ENCODE assay signal across 14 mouse cellular contexts in genomic region chr10:58258466-58258865, GRCm38 (mm10). TPM values are rescaled to one million over a fixed set of nuclear protein-coding genes. Genes with fewer than 3 reads are reported as not detected.
DNase-seq lines count a peak whose midpoint lies in the region; ATAC-seq and TF ChIP-seq lines count a peak whose summit lies in the region.
"Had no signal": no experiment of that assay in that cellular context is flagged by ENCODE, and none has a peak within 500 bp of the region (broad histone marks: within the 10 kb centered on the region; RNA-seq: fewer than 3 reads in every experiment).

No protein-coding gene starts in this region.

- intact Hi-C loops in gastrocnemius, adult 2 months (cut with DNase I): no loop called here

- no peak for ATAC-seq in midbrain, postnatal 0 days (ENCODE audit: low FRiP score)
- ATAC-seq: forebrain, embryonic 15.5 days had no signal

- peaks cover 3% of the 10 kb centered on the region; the same call in 1 of the 2 replicates for H3K4me1 ChIP-seq in midbrain, postnatal 0 days (ENCODE audit: insufficient read depth, low read length)
- H3K4me1 ChIP-seq in midbrain, embryonic 10.5 days: peaks cover 14% of the 10 kb centered on the region

- H3K4me2 ChIP-seq in midbrain, postnatal 0 days (ENCODE audit: low read depth, low read length, poor library complexity, severe bottlenecking): no peak overlapping the region
- H3K4me2 ChIP-seq: forebrain, embryonic 15.5 days; hindbrain, embryonic 15.5 days; liver, embryonic 13.5 days had no signal

- peaks cover 10% of the 10 kb centered on the region; the same call in 1 of the 2 replicates for H3K36me3 ChIP-seq in midbrain, postnatal 0 days (ENCODE audit: insufficient read depth, low read length)
- peaks cover 50% of the 10 kb centered on the region for H3K36me3 ChIP-seq in midbrain, embryonic 10.5 days

- 83% methylated on average over 5 of the region's 5 CpGs for WGBS in midbrain, postnatal 0 days
- WGBS in midbrain, embryonic 10.5 days: 88% methylated on average over 5 of the region's 5 CpGs

- DNase-seq in adrenal gland, adult (ENCODE audit: inconsistent age in 2 of 2, low spot score in 1 of 2): peak; percentile 29 to 79
- DNase-seq in adrenal gland, postnatal 25 days: no peak
- peak; percentile 4 for DNase-seq in kidney, adult 18-20 months
- no peak for DNase-seq in kidney, adult 11 months
- peak; percentile 10 for DNase-seq in midbrain, postnatal 0 days (ENCODE audit: low spot score)
- no peak for DNase-seq in midbrain, embryonic 10.5 days (ENCODE audit: low spot score)
- no peak for DNase-seq in gastrocnemius, adult 2 months
- no peak for DNase-seq in cerebellum, adult 8-10 months
- DNase-seq: liver, embryonic 13.5 days had no signal

- H3K9me3 ChIP-seq in midbrain, postnatal 0 days (ENCODE audit: low read length): no peaks in the 10 kb centered on the region
- no peaks in the 10 kb centered on the region for H3K9me3 ChIP-seq in midbrain, embryonic 10.5 days (replicated peaks)
- H3K9me3 ChIP-seq: forebrain, embryonic 15.5 days; hindbrain, embryonic 15.5 days; liver, embryonic 13.5 days had no signal

- no peak overlapping the region for H3K27ac ChIP-seq in midbrain, postnatal 0 days (ENCODE audit: low read depth, low read length)
- no peak overlapping the region for H3K27ac ChIP-seq in midbrain, embryonic 10.5 days (replicated peaks)
- no peak overlapping the region for H3K27ac ChIP-seq in gastrocnemius, adult 2 months
- H3K27ac ChIP-seq: forebrain, embryonic 15.5 days; hindbrain, embryonic 15.5 days; liver, embryonic 13.5 days had no signal

- no peak overlapping the region for H3K9ac ChIP-seq in midbrain, postnatal 0 days (replicated peaks; ENCODE audit: low read length, poor library complexity, severe bottlenecking)
- H3K9ac ChIP-seq: forebrain, embryonic 15.5 days; hindbrain, embryonic 15.5 days; liver, embryonic 13.5 days had no signal

- no peak overlapping the region for H3K4me3 ChIP-seq in midbrain, postnatal 0 days (ENCODE audit: low read depth, low read length)
- no peak overlapping the region for H3K4me3 ChIP-seq in midbrain, embryonic 10.5 days
- no peak overlapping the region for H3K4me3 ChIP-seq in gastrocnemius, adult 2 months
- H3K4me3 ChIP-seq: forebrain, embryonic 15.5 days; hindbrain, embryonic 15.5 days; liver, embryonic 13.5 days had no signal

- H3K27me3 ChIP-seq in midbrain, postnatal 0 days (ENCODE audit: insufficient read depth, low read length): no peaks in the 10 kb centered on the region
- no peaks in the 10 kb centered on the region for H3K27me3 ChIP-seq in midbrain, embryonic 10.5 days (ENCODE audit: low read depth, poor library complexity, severe bottlenecking)
- H3K27me3 ChIP-seq: forebrain, embryonic 15.5 days; hindbrain, embryonic 15.5 days; liver, embryonic 13.5 days had no signal

- peak; percentile 47 for TF ChIP-seq CTCF in midbrain, postnatal 0 days (IDR thresholded peaks at IDR 0.05)
- TF ChIP-seq CTCF in gastrocnemius, adult 2 months (IDR thresholded peaks at IDR 0.05): no peak

RNA-seq across cellular contexts. Expression of gene Gcc2, which starts 3.2 kb away (rescaled TPM):
- 26.8 and 65.0 TPM in 2 replicates for total RNA-seq in adrenal gland, postnatal 25 days (2021)
- 41.1 and 41.3 TPM in 2 replicates for total RNA-seq in midbrain, postnatal 0 days (2014; rRNA removed)
- polyA plus RNA-seq in midbrain, postnatal 0 days (2015; fragmentation: Nextera tagmentation; extraction: Ambion mirVana): 89.9 and 121 TPM in 2 replicates
- 40.1 and 49.2 TPM in 2 replicates for polyA plus RNA-seq in midbrain, embryonic 10.5 days (2016; fragmentation: Nextera tagmentation; extraction: Ambion mirVana)
- total RNA-seq in gastrocnemius, adult 2 months (2021): 10 to 100 TPM; 21.0 to 24.5 TPM

RNA-seq across cellular contexts. Expression of gene Gm4981, which starts 22.0 kb away (rescaled TPM):
- not detected in 2 replicates for total RNA-seq in adrenal gland, postnatal 25 days (2021)
- total RNA-seq in midbrain, postnatal 0 days (2014; rRNA removed): 0.22 TPM in 1 of 2 replicates, not detected in the other
- polyA plus RNA-seq in midbrain, postnatal 0 days (2015; fragmentation: Nextera tagmentation; extraction: Ambion mirVana): not detected in 2 replicates
- polyA plus RNA-seq in midbrain, embryonic 10.5 days (2016; fragmentation: Nextera tagmentation; extraction: Ambion mirVana): not detected in 2 replicates
- not detected for total RNA-seq in gastrocnemius, adult 2 months (2021)
- total RNA-seq: adrenal gland, adult 18-20 months; granulocyte monocyte progenitor cell, adult 5-6 weeks; layer of hippocampus, postnatal 25 days had no signal
- polyA plus RNA-seq: forebrain, embryonic 15.5 days; hindbrain, embryonic 15.5 days; liver, embryonic 13.5 days had no signal

RNA-seq across cellular contexts. Expression of gene Duxf3, which starts 26.0 kb away (rescaled TPM):
- not detected in 2 replicates for total RNA-seq in adrenal gland, postnatal 25 days (2021)
- total RNA-seq in midbrain, postnatal 0 days (2014; rRNA removed): not detected in 2 replicates
- polyA plus RNA-seq in midbrain, postnatal 0 days (2015; fragmentation: Nextera tagmentation; extraction: Ambion mirVana): not detected in 2 replicates
- not detected in 2 replicates for polyA plus RNA-seq in midbrain, embryonic 10.5 days (2016; fragmentation: Nextera tagmentation; extraction: Ambion mirVana)
- not detected for total RNA-seq in gastrocnemius, adult 2 months (2021)
- total RNA-seq: adrenal gland, adult 18-20 months; granulocyte monocyte progenitor cell, adult 5-6 weeks; layer of hippocampus, postnatal 25 days had no signal
- polyA plus RNA-seq: forebrain, embryonic 15.5 days; hindbrain, embryonic 15.5 days; liver, embryonic 13.5 days had no signal

RNA-seq across cellular contexts. Expression of gene AW822073, which starts 33.7 kb away (rescaled TPM):
- total RNA-seq in adrenal gland, postnatal 25 days (2021): not detected in 2 replicates
- not detected in 2 replicates for total RNA-seq in midbrain, postnatal 0 days (2014; rRNA removed)
- not detected in 2 replicates for polyA plus RNA-seq in midbrain, postnatal 0 days (2015; fragmentation: Nextera tagmentation; extraction: Ambion mirVana)
- polyA plus RNA-seq in midbrain, embryonic 10.5 days (2016; fragmentation: Nextera tagmentation; extraction: Ambion mirVana): not detected in 2 replicates
- not detected for total RNA-seq in gastrocnemius, adult 2 months (2021)
- total RNA-seq: adrenal gland, adult 18-20 months; layer of hippocampus, postnatal 25 days had no signal
- polyA plus RNA-seq: forebrain, embryonic 15.5 days; hindbrain, embryonic 15.5 days; liver, embryonic 13.5 days had no signal

Comparison
In these comparisons a context has a peak if more than half of its experiments do, and no peak if none do; other contexts are left out.
1. DNase-seq: peak in adrenal gland, adult (2 of 2), kidney, adult 18-20 months (single experiment) and midbrain, postnatal 0 days (single experiment); none in adrenal gland, postnatal 25 days (single experiment), kidney, adult 11 months (single experiment), midbrain, embryonic 10.5 days (single experiment), gastrocnemius, adult 2 months (single experiment) and cerebellum, adult 8-10 months (single experiment).